Mouse (Mus musculus) lung, postnatal 0 days (tissue): ENCODE results near the gene Gm47429.

Source experiments
- CTCF ChIP-seq: IDR thresholded peaks from 2 replicates; pipeline ENCODE4 v1.5.1; 2016; ENCODE audit warnings: antibody characterized with exemption, mild to moderate bottlenecking
- EP300 ChIP-seq: IDR thresholded peaks from 2 replicates; pipeline ENCODE4 v1.6.1; 2016; ENCODE audit warnings: antibody characterized with exemption, mild to moderate bottlenecking, control low read depth

- TF ChIP-seq CTCF (no peak), EP300 (no peak)
These were observed 1.5 kb upstream of the Gm47429 start for GRCm38 (mm10) chr13:50445261-50445660.
